Mouse (Mus musculus) MEL (cell line): ENCODE data around the gene Resp18.

Experiments
- CTCF ChIP-seq, 3 experiments: IDR thresholded peaks in 2 of 3; conservative IDR thresholded peaks in 1 of 3; 2 replicates each; pipeline ENCODE4 v1.5.1; 2011 to 2012; ENCODE audit warnings: low read length in 3 of 3, low read depth in 2 of 3, mild to moderate bottlenecking in 2 of 3, improper control_type of control experiment in 1 of 3, inconsistent platforms in 1 of 3, mixed read lengths in 1 of 3, moderate library complexity in 1 of 3; ENCODE audit not compliant: control insufficient read depth in 1 of 3, insufficient read depth in 1 of 3, poor library complexity in 1 of 3, severe bottlenecking in 1 of 3
- EP300 ChIP-seq, 2 experiments: IDR thresholded peaks; 2 replicates each; pipeline ENCODE4 v1.6.1; 2011; ENCODE audit warnings: improper control_type of control experiment in 2 of 2, low read length in 2 of 2, low read depth in 1 of 2, mild to moderate bottlenecking in 1 of 2
- ETS1 ChIP-seq: IDR thresholded peaks from 2 replicates; pipeline ENCODE4 v1.6.1; 2012; ENCODE audit warnings: low read depth, mild to moderate bottlenecking, inconsistent platforms, low read length, improper control_type of control experiment, moderate library complexity
- GABPA ChIP-seq: IDR thresholded peaks from 2 replicates; pipeline ENCODE4 v1.6.1; 2012; ENCODE audit warnings: low read depth, mild to moderate bottlenecking, inconsistent platforms, low read length, improper control_type of control experiment, moderate library complexity
- HCFC1 ChIP-seq: IDR thresholded peaks from 2 replicates; pipeline ENCODE4 v1.6.1; 2012; ENCODE audit warnings: low read depth, mild to moderate bottlenecking, inconsistent platforms, low read length, improper control_type of control experiment, moderate library complexity
- MAFK ChIP-seq: IDR thresholded peaks from 2 replicates; pipeline ENCODE4 v1.6.1; 2011; ENCODE audit warnings: low read depth, mild to moderate bottlenecking, low read length, improper control_type of control experiment, borderline replicate concordance
- MEF2A ChIP-seq: IDR thresholded peaks from 2 replicates; pipeline ENCODE4 v1.6.1; 2014; ENCODE audit warnings: low read depth, mild to moderate bottlenecking, inconsistent platforms, low read length, improper control_type of control experiment; ENCODE audit not compliant: poor library complexity, insufficient replicate concordance, severe bottlenecking; ENCODE audit errors: extremely low read depth
- MXI1 ChIP-seq: IDR thresholded peaks from 2 replicates; pipeline ENCODE4 v1.6.1; 2011; ENCODE audit warnings: mild to moderate bottlenecking, low read depth, low read length, improper control_type of control experiment
- MYB ChIP-seq: IDR thresholded peaks from 2 replicates; pipeline ENCODE4 v1.6.1; 2011; ENCODE audit warnings: mild to moderate bottlenecking, low read depth, low read length, improper control_type of control experiment
- POLR2A ChIP-seq, 2 experiments: IDR thresholded peaks; 2 replicates each; pipeline ENCODE4 v1.6.1; 2011 to 2012; ENCODE audit warnings: low read length in 2 of 2, mild to moderate bottlenecking in 2 of 2, control low read depth in 1 of 2, improper control_type of control experiment in 1 of 2, low read depth in 1 of 2, moderate library complexity in 1 of 2; ENCODE audit not compliant: control insufficient read depth in 1 of 2, insufficient read depth in 1 of 2, poor library complexity in 1 of 2
- SMC3 ChIP-seq: IDR thresholded peaks from 2 replicates; pipeline ENCODE4 v1.6.1; 2011; ENCODE audit warnings: low read depth, low read length, improper control_type of control experiment
- TBP ChIP-seq: IDR thresholded peaks from 2 replicates; pipeline ENCODE4 v1.8.0; 2011; ENCODE audit warnings: low read depth, low read length, improper control_type of control experiment
- ZNF384 ChIP-seq: IDR thresholded peaks from 2 replicates; pipeline ENCODE4 v1.6.1; 2012; ENCODE audit warnings: low read depth, mild to moderate bottlenecking, inconsistent platforms, low read length, improper control_type of control experiment

GRCm38 (mm10) chr1:75244175-75244826 lies 33.9 kb downstream of the Resp18 start:
- TF ChIP-seq HCFC1, result no peak
- TF ChIP-seq CTCF (IDR thresholded peaks at IDR 0.05 in 2 of 3, conservative IDR thresholded peaks at IDR 0.05 in 1 of 3; ENCODE audit: control insufficient read depth in 1 of 3, insufficient read depth in 1 of 3, low read depth in 2 of 3, low read length in 3 of 3, poor library complexity in 1 of 3, severe bottlenecking in 1 of 3), result no peak
- TF ChIP-seq EP300 (IDR thresholded peaks at IDR 0.05; ENCODE audit: low read depth in 1 of 2, low read length in 2 of 2), result no peak
- TF ChIP-seq POLR2A (IDR thresholded peaks at IDR 0.05; ENCODE audit: control insufficient read depth in 1 of 2, insufficient read depth in 1 of 2, low read depth in 1 of 2, low read length in 2 of 2, poor library complexity in 1 of 2), result no peak
- no peak for TF ChIP-seq GABPA
- no peak for TF ChIP-seq ZNF384
- TF ChIP-seq TBP, result no peak
- TF ChIP-seq MXI1, result no peak
- no peak for TF ChIP-seq MYB
- TF ChIP-seq MAFK, result no peak
- TF ChIP-seq MEF2A, result no peak
- TF ChIP-seq SMC3, result no peak
- no peak for TF ChIP-seq ETS1
